Mouse (Mus musculus): ENCODE data around the gene AI481877. TPM values are rescaled to one million over a fixed set of nuclear protein-coding genes. Genes with fewer than 3 reads are reported as not detected.
"Not testable (repeated sequence)": the region's sequence is repeated elsewhere in the genome, so short reads cannot be mapped to it uniquely, and the experiment has no call there.

AI481877 gene
- total RNA-seq (2012; rRNA removed) (not detected in 2 replicates), total RNA-seq (2014; rRNA removed) (not detected in 2 replicates), polyA plus RNA-seq (2012; ENCODE audit: insufficient read length, low read depth) (not detected in 2 replicates)

DNA sequence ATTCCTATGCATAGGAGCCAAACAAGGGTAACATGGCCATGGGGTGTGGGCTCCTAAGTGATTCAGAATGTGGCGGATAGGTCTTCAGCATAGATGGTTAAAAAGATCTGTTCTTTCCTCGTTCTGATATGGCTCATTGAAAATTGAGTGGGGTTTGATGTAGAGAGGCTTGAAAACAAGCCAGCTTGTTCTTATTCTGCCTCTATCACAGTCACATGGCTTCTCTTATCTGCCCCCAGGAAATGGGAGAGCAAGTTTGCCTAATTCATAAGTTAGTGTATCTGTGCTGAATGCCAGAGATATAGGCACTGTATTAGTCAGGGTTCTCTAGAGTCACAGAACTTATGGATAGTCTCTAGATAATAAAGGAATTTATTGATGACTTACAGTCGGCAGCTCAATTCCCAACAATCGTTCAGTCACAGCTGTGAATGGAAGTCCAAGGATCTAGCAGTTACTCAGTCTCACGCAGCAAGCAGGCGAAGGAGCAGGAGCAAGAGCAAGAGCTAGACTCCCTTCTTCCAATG is at the start of gene AI481877:
TSS of gene AI481877 (minus strand) at position 477 of the 527 bp plus-strand sequence.
- H3K36me3 ChIP-seq (replicated peaks in 1 of 2; ENCODE audit: control insufficient read depth in 1 of 2, insufficient read depth in 1 of 2, low read length in 1 of 2); dilution Hi-C loops (cut with MboI; ENCODE audit: extremely low pct_ligation_motif_present, extremely low pct_unique_long_range_greater_than_20kb, low sequenced_read_pairs): not testable (repeated sequence)

GRCm38 (mm10) chr4:59188474-59188801 is 49.7 kb upstream of the AI481877 start:
- H3K4me3 ChIP-seq (replicated peaks in 1 of 3; ENCODE audit: low read depth in 2 of 3, low read length in 2 of 3, poor library complexity in 1 of 3): peak overlapping the region; percentile 34 to 99 (median 97)
- dilution Hi-C loops (cut with MboI; ENCODE audit: extremely low pct_ligation_motif_present, extremely low pct_unique_long_range_greater_than_20kb, low sequenced_read_pairs) (no loop called here), in situ Hi-C loops (cut with MboI; ENCODE audit: low pct_ligation_motif_present, low pct_unique_long_range_greater_than_20kb, low sequenced_read_pairs) (loop anchor here (25.0 kb wide), 1 partner anchor 149 kb away; no protein-coding TSS in a partner anchor)
- TF ChIP-seq GABPA (IDR thresholded peaks at IDR 0.05; ENCODE audit: insufficient replicate concordance, low read depth, low read length) (no peak), EP300 (IDR thresholded peaks at IDR 0.05; ENCODE audit: low read length) (no peak), BHLHE40 (IDR thresholded peaks at IDR 0.05; ENCODE audit: low read depth, low read length) (peak; percentile 14; the same call in 1 of the 2 replicates), CHD1 (IDR thresholded peaks at IDR 0.05; ENCODE audit: low read depth, low read length) (0 out of 2 replicates have a peak, but pooled peaks have one; percentile 0)
- no peaks in the 10 kb centered on the region for H3K27me3 ChIP-seq (replicated peaks)
- H3K9ac ChIP-seq (ENCODE audit: insufficient read depth, low read depth): peak overlapping the region; percentile 88
- H3K27ac ChIP-seq (ENCODE audit: insufficient read depth, low read depth): peak overlapping the region; percentile 50
- H3K79me2 ChIP-seq (replicated peaks; ENCODE audit: control insufficient read depth, extremely low read depth, insufficient read depth, poor library complexity, severe bottlenecking): peaks cover 35% of the 10 kb centered on the region
- H3K4me1 ChIP-seq (ENCODE audit: control insufficient read depth in 1 of 2, insufficient read depth in 2 of 2): peaks cover 3 to 13% of the 10 kb centered on the region in 2 experiments
- peaks cover 0 to 3% of the 10 kb centered on the region in 2 experiments for H3K36me3 ChIP-seq (replicated peaks in 1 of 2; ENCODE audit: control insufficient read depth in 1 of 2, insufficient read depth in 1 of 2, low read length in 1 of 2)
- DNase-seq (ENCODE audit: extremely low read depth): no peak
- H3K4me2 ChIP-seq (ENCODE audit: insufficient read depth, low read depth, poor library complexity, severe bottlenecking): peak overlapping the region; percentile 90
- H3K9me3 ChIP-seq (replicated peaks; ENCODE audit: low read length): no peaks in the 10 kb centered on the region

More for the DNA sequence above, at the start of gene AI481877:
- H3K79me2 ChIP-seq (replicated peaks; ENCODE audit: control insufficient read depth, extremely low read depth, insufficient read depth, poor library complexity, severe bottlenecking); H3K27ac ChIP-seq (ENCODE audit: insufficient read depth, low read depth); DNase-seq (ENCODE audit: extremely low read depth); H3K4me1 ChIP-seq (ENCODE audit: control insufficient read depth in 1 of 2, insufficient read depth in 2 of 2); H3K27me3 ChIP-seq (replicated peaks); in situ Hi-C loops (cut with MboI; ENCODE audit: low pct_ligation_motif_present, low pct_unique_long_range_greater_than_20kb, low sequenced_read_pairs); H3K4me3 ChIP-seq (replicated peaks in 1 of 3; ENCODE audit: low read depth in 2 of 3, low read length in 2 of 3, poor library complexity in 1 of 3); H3K9ac ChIP-seq (ENCODE audit: insufficient read depth, low read depth); H3K4me2 ChIP-seq (ENCODE audit: insufficient read depth, low read depth, poor library complexity, severe bottlenecking); H3K9me3 ChIP-seq (replicated peaks; ENCODE audit: low read length): not testable (repeated sequence)

GRCm38 (mm10) chr4:59187289-59187688 is 48.5 kb upstream of the AI481877 start:
- Histone ChIP-seq H3K9ac (ENCODE audit: insufficient read depth, low read depth) (no peak overlapping the region), H3K27ac (ENCODE audit: insufficient read depth, low read depth) (no peak overlapping the region), H3K4me2 (ENCODE audit: insufficient read depth, low read depth, poor library complexity, severe bottlenecking) (no peak overlapping the region), H3K36me3 (replicated peaks in 1 of 2; ENCODE audit: control insufficient read depth in 1 of 2, insufficient read depth in 1 of 2, low read length in 1 of 2) (no peaks in the 10 kb centered on the region), H3K4me1 (ENCODE audit: control insufficient read depth in 1 of 2, insufficient read depth in 2 of 2) (peaks cover 0 to 4% of the 10 kb centered on the region in 2 experiments; a peak in 2 of 4 replicates), H3K27me3 (replicated peaks) (no peaks in the 10 kb centered on the region), H3K79me2 (replicated peaks; ENCODE audit: control insufficient read depth, extremely low read depth, insufficient read depth, poor library complexity, severe bottlenecking) (peaks cover 28% of the 10 kb centered on the region), H3K9me3 (replicated peaks; ENCODE audit: low read length) (no peaks in the 10 kb centered on the region), H3K4me3 (replicated peaks in 1 of 3; ENCODE audit: low read depth in 2 of 3, low read length in 2 of 3, poor library complexity in 1 of 3) (no peak overlapping the region)
- TF ChIP-seq SIN3A (IDR thresholded peaks at IDR 0.05; ENCODE audit: low read length): 0 out of 2 replicates have a peak, but pooled peaks have one; percentile 28
- TF ChIP-seq CHD2 (IDR thresholded peaks at IDR 0.05; ENCODE audit: low read length): no peak
- no peak for TF ChIP-seq CHD1 (IDR thresholded peaks at IDR 0.05; ENCODE audit: low read depth, low read length)
- no peak for TF ChIP-seq NELFE (IDR thresholded peaks at IDR 0.05; ENCODE audit: low read depth, low read length)
- TF ChIP-seq GABPA (IDR thresholded peaks at IDR 0.05; ENCODE audit: insufficient replicate concordance, low read depth, low read length): no peak
- no peak for TF ChIP-seq UBTF (IDR thresholded peaks at IDR 0.05; ENCODE audit: low read depth, low read length)
- TF ChIP-seq KAT2A (IDR thresholded peaks at IDR 0.05; ENCODE audit: insufficient replicate concordance, low read length): no peak
- TF ChIP-seq ZC3H11A (IDR thresholded peaks at IDR 0.05; ENCODE audit: low read depth, low read length): peak; percentile 24; the same call in 1 of the 2 replicates
- 0 out of 2 replicates have a peak, but pooled peaks have one; percentile 41 for TF ChIP-seq MYC (IDR thresholded peaks at IDR 0.05; ENCODE audit: low read depth, low read length)
- peak; percentile 52 for TF ChIP-seq RAD21 (IDR thresholded peaks at IDR 0.05; ENCODE audit: low read depth, low read length)
- no peak for TF ChIP-seq MXI1 (IDR thresholded peaks at IDR 0.05; ENCODE audit: low read depth, low read length)
- no peak for TF ChIP-seq ETS1 (conservative IDR thresholded peaks at IDR 0.05; ENCODE audit: low read depth, low read length)
- TF ChIP-seq ZMIZ1 (IDR thresholded peaks at IDR 0.05; ENCODE audit: low read depth, low read length): no peak
- TF ChIP-seq JUND (conservative IDR thresholded peaks at IDR 0.05; ENCODE audit: low read depth, low read length): no peak
- no peak for TF ChIP-seq MAZ (IDR thresholded peaks at IDR 0.05; ENCODE audit: low read depth, low read length)
- TF ChIP-seq USF1 (IDR thresholded peaks at IDR 0.05; ENCODE audit: low read depth, low read length): no peak
- TF ChIP-seq CTCF (conservative IDR thresholded peaks at IDR 0.05 in 1 of 2, IDR thresholded peaks at IDR 0.05 in 1 of 2; ENCODE audit: low read depth in 2 of 2, low read length in 2 of 2): peak; percentile 66 to 68
- no peak for TF ChIP-seq ZNF384 (IDR thresholded peaks at IDR 0.05; ENCODE audit: low read depth, low read length)
- TF ChIP-seq SMC3 (IDR thresholded peaks at IDR 0.05; ENCODE audit: low read depth, low read length): peak; percentile 71
- no peak for TF ChIP-seq RCOR1 (conservative IDR thresholded peaks at IDR 0.05; ENCODE audit: low read depth, low read length)
- no peak for TF ChIP-seq E2F4 (IDR thresholded peaks at IDR 0.05; ENCODE audit: insufficient replicate concordance, low read depth, low read length)
- in situ Hi-C loops (cut with MboI; ENCODE audit: low pct_ligation_motif_present, low pct_unique_long_range_greater_than_20kb, low sequenced_read_pairs): loop anchor here (25.0 kb wide), 1 partner anchor 150 kb away; no protein-coding TSS in a partner anchor
- dilution Hi-C loops (cut with MboI; ENCODE audit: extremely low pct_ligation_motif_present, extremely low pct_unique_long_range_greater_than_20kb, low sequenced_read_pairs): no loop called here
- peak; percentile 59 for DNase-seq (ENCODE audit: extremely low read depth)

All from CH12.LX (cell line).